Mouse (Mus musculus) megakaryocyte progenitor cell, adult 5-6 weeks (primary cell): ENCODE results near the gene Ercc2. TPM values are rescaled to one million over a fixed set of nuclear protein-coding genes. Genes with fewer than 3 reads are reported as not detected.

ENCODE experiments used
- ATAC-seq: replicated peaks from 2 replicates; pipeline ENCODE4 v1.8.0; 2016; ENCODE audit warnings: mild to moderate bottlenecking, moderate TSS enrichment, inconsistent platforms; ENCODE audit not compliant: poor library complexity
- total RNA-seq, 2 experiments: library from RNA; stranded (forward) in 1 of 2; stranded (reverse) in 1 of 2; fragments of 157-497, 149-512 nt in 1 of 2; fragments of 200-1000 nt in 1 of 2; gene quantifications; 2 replicates each; pipeline versions ENCODE4 v1.2.3 to v1.2.4; 2015 to 2017

Ercc2 gene
- total RNA-seq (2015) (10.7 and 11.2 TPM in 2 replicates), total RNA-seq (2017) (26.5 and 31.6 TPM in 2 replicates)

DNA sequence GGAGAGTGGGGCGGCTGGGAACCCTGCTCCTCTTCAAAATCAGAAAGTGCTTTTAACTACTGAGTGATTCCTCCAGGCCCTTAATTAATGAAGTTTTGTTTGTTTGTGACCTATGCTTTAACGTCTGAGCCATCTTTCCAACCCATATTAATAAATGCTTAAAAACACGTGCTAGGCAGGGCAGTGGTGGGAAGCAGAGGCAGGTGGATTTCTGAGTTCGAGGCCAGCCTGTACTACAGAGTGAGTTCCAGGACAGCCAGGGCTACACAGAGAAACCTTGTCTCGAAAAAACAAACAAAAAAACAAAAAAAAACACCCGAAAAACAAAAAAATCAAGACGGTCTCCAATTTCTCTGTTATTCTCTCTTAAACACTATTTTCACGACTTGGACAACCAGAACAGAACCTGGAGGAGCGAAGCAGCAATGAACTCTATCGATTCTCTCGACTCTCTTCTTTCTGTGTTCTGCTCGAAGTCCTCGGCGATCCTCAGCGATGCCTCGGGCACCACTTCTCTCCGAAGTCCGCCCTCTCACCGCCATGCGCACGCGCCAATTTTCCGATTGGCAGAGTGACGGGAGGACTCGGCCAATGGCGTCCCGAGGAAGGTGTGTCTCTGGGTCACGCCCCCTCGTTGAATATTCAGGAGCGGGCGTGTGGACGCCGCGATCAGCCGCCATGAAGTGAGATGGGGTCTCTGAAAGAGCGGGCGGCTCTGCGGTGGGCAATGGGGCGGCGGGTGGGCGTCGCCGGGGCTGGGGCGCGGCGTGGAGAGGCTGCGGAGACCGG, at the start of gene Ercc2:
TSS of gene Ercc2 (plus strand) at position 634 of the 789 bp plus-strand sequence.
- ATAC-seq, result peak; percentile 99

DNA sequence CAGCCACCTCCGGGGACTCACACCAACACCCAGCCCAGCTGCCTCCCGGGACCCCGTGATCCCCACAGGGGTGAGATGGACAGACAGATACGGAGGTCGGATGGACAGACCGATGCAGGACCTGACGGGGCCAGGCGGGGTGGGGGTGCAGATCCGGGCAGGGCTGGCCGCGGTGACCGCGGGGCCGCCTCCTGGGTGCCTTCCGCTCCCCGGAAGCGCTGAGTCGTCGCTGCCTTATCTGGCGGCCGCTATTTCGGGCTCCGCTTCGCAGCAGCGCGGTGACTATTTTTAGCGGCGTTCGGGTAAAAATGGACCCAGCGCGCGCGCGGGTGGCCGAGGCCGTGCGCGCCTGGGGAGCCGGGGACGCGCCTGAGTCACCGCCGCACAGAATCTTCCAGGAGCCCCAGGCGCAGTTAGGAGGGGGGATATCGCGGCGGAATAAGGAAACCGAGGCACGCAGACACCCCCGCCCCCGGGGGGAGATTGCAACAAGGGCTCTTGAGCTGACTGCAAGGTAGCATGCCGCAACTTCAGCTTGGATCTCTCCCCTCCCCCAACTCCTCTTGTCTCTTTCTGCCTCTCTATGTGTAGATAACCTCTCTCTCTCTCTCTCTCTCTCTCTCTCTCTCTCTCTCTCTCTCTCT, 49.0 kb upstream of the Ercc2 start:
- peak; percentile 69 for ATAC-seq

DNA sequence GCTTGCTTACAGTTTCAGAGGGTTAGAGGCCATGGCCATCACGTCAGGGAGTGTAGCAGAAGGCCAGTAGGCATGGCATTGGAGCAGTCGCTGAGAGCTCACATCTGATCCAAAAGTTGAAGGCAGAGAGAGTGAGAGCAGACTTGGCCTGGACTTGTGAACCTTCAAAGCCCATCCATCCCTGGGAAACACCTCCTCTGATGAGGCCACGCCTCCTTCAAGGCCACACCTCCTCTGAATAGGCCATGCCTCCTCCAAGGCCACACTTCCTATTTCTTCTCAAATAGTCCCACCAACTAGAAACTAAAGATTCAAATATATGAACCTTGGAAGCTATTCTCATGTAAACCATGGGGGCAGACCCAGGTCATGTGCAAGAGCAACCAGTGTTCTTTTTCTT, 46.2 kb upstream of the Ercc2 start:
- peak; percentile 76 for ATAC-seq

DNA sequence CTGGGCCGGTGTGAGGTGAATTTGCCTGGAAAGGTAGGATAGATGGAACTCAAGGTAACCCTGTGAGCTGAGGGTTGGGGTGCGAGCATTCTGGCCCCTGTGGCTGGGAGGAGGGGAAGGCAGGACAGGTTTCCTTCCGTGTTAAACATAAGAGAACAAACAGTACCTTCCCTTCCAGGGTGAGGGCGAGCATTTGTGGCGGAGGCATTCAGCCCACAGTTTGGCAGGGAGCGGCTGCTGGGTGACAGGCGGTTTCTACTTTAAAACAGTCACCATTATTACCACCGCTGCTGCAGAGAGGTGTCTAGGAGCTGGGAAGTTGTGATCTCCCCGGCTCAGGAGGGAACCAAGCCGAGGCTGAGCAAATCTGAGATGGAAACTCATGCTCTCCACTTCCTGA, 44.7 kb upstream of the Ercc2 start:
- ATAC-seq, result no peak

DNA sequence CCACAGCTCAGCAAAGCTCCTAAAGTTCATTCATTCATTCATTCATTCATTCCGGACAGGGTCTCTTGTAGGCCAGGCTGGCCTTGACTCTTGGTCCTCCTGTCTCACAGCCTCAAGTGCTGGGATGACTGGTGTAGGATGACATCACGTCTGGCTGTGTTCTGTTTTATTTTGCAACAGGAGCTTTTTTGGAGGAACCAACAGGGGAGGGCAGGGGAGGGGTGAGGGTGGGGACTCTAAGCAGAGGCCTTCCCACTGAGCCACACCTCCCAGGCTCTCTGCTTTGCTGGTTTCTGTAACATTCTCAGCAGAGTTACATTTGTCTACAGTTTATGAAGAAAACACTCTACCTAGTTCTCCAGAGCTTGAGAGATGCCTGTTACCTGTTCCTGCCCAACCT, 43.8 kb upstream of the Ercc2 start:
- ATAC-seq, result peak; percentile 70

DNA sequence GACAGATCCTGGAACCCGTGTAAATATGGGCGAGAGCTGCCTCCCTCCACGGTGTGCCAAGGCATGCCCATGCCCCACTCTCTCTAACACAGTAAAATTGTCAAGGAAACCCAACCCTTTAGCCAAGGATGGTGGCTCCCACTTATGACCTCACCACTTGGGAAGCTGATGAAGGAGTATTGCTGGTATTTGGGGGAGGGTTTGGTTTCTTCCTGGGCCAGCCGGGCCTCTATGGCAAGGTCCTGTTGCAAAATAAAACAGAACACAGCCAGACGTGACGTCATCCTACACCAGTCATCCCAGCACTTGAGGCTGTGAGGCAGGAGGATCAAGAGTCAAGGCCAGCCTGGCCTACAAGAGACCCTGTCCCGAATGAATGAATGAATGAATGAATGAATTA, 43.2 kb upstream of the Ercc2 start:
- 0 out of 2 replicates have a peak, but pooled peaks have one; percentile 2 for ATAC-seq

DNA sequence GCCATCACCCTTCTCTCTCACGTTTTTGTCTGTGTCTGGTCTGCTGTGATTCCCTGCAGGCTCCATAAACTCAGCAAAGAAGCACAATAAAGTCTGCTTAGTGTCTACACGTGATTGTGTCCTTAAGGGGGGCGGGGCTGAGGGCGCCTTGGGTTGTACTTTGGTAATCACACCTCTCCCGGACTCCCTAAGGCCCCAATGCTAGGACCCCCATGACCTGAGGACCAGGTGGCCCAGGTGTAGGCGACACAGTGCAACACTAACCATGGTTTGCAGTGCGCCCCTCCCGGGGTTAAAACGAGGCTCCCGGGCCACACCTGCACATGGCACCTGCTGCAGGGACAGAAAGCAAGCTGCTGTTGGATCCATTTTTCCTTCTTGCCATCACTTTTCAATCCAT, 40.6 kb upstream of the Ercc2 start:
- no peak for ATAC-seq

DNA sequence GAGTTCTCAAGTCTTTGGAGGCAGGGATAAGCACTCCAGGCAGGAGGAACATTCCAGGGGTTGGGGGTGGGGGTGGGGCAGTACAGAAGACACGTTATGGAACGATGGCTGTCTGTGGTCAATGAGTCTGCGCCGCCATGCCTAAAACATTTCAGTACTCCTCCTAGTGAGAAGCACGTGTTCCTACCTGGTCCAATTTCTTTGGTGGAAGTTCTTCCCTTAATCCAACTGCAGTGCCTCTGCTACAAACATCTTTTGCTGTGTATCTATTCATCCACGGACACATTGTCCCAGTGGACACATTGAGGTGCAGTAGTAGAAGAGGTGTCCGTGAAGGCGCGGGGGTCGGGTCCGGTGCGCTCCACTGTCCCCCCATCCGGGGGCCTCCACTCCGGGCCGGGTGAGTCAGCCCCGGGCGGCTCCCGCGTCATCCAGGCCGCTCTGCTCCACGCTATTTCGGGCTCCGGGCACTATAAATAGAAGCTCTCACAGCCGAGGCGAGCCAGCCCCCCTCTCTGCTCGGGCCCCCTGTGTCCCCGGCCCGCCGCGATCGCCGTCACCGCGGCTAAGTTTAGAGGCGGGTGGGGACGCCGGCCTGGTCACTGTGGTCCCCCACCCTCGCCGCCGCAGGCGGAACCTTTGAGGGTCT, 39.9 kb upstream of the Ercc2 start:
- no peak for ATAC-seq

DNA sequence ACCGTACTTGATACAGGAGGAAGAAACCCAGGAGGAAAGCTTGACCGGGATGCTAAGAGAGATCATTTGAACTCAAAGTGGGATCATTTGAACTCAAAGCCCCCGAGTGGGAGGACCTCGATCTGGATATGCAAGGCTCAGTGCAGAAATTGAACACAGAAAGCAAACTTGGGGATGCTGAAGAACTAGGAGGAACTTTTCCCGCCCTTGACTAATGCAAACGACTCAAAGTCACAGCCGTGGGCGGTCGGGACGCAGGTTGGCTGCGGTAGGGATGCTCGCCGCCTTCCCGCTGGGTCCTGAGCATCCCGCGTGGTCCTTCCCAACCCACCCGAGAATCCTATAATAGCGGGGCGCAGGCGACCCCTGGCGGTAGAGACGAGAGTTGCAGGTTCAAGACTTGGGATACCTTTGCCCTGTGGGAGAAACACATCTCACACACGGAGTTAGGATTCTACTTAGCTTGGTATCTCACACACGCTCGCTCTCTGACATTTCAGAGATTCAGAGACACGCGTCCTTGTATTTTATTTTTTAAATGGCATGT, 39.3 kb upstream of the Ercc2 start:
- ATAC-seq, result peak; percentile 33

DNA sequence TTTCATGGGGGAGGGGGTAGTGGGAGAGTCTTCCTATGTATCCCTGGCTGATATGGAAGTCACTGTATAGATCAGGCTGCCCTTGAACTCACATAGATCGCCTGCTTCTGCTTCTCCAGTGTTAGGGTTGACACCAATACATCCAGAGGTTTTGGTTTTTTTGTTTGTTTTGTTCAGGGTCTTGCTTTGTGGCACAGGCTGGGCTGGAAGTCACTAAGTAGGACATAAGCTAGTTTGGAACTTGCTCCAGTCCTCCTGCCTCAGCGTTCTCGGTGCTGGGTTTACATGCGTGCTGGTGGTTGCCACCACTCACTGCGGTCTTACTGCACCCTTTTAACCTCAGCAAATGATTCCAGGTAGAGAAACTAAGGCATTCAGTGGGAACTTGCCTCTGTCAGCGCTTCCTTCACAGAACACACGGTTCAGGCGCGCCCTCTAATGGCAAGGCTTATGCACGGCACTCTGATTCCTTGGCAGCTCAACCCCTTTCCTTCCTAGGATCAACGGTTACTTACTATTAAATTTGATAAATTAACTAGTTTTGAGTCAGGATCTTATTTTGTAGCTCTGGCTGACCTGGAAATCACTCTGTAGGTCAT, 38.5 kb upstream of the Ercc2 start:
- peak; percentile 65 for ATAC-seq

DNA sequence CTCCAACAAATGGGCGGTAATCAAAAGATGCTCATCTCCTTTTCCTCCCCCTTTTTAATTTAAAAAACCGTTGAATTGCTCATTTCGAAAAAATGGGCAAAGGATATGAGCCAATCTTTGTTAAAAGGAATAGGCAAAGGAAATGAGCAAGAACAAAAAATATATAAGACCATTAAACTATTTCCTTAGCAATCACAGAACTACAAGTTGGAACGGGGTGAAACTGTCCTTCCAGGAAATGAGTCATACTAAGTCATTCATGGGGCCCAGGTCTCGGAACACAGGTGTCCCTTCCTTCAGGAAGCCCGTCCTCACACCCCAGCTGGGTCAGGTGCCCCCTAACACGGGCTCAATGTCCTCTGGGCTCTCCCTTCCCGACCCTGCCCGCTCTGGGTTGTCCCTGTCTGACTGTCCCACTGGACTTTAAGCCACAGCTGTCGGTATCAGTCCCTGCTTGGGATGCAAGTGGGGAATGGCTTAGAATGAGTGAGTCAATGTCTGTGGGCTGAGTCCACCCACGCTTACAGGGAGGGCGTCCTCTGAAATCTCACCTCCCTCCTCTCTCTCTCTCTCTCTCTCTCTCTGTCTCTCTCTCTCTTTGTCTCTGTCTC, 37.5 kb upstream of the Ercc2 start, which contains the start of gene Ercc1:
TSS of gene Ercc1 (plus strand) at position 542 of the 611 bp plus-strand sequence.
- ATAC-seq, result no peak

DNA sequence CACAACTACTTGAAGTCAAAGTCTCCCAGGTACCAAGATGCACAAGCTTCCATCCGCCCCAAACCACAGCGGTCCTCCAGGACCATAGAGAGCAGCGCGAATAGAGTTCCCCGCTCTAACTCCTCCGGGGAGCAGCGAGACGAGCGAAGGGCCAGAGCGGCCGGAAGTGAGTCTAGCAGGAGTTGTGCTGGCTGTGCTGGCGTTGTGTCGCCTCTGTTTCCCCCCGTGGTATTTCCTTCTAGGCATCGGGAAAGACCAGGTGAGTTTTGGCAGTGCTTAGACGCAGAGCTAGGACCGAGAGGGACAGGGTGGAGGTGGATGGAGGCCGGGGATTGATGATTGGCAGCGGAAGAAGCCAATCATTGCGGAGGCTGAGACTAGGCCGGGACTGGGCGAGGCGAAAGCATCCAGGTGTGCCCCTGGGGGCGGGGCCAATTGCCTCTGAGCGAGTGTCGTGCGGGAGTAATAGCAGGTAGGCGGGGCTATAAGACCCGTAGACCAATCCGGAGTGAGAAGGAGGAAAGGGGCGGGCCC, 36.8 kb upstream of the Ercc2 start:
- ATAC-seq, result peak; percentile 89

DNA sequence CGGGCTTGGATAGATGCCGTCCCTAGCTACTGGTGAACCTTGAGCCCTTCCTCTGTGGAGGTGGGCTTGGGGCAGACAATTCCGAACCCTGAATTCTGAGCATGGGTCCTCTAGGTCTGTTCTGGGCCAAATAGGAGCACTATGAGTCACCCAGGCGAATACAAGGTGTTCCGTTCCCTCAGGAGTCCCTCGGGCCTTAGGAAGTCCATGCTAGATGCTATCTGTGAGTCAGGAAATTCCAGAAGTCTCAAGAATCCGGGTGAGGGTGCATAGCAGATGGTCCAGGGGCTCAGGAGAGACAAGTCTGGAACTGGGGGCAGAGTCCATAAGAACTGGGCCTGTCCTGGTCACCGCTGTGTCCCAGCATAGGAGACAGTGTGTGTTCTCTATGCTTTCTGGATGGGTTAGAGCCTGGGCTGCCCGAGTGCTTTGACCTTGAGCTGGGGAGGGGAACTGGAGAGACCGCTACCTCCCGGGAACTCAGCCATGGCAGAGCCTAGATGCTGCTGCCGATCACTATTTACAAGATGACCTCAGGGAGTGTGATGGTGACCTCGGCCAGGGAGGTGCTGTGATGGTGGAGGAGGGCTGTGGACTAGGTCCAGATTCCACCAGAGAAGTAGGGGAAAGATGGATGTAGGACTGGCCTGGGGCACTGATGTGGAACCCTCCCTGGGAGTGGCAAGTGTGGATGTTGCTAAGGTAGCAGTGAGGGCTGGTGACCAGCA, 32.5 kb upstream of the Ercc2 start:
- no peak for ATAC-seq

DNA sequence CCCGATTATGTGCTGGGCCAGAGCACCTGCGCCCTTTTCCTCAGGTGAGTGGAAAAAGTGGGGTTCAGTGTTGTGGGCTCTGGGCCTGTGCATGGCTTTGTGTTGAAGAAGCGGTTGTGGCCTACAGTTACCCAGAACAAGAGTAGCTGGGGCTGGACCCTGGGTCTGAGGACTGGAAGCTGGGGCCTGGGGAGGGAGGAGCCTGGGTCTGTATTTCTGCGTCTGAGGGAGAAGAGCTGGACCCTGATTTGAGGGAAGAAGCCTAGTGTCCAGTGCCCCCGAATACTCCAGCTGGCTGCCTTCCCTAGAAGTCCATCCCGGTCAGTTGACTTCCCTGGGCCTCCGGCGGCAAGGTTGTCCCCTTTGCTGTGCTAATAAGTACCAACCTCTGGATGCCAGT, 31.6 kb upstream of the Ercc2 start:
- no peak for ATAC-seq

DNA sequence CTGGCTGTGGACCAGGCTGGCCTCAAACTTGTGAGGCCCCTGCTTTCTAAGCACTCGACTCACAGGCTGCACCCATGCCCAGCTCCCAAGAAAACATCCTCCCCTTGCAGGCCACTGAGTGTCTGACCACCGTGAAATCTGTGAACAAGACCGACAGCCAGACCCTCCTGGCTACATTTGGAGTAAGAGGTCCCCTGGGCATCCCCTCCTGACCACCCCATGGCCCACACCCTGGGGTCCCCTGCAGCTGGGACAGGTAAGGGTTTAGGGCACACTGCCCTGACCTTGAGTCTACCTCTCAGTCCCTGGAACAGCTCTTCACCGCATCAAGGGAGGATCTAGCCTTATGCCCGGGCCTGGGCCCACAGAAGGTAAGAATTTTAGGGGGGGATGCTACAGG, 26.8 kb upstream of the Ercc2 start:
- no peak for ATAC-seq

DNA sequence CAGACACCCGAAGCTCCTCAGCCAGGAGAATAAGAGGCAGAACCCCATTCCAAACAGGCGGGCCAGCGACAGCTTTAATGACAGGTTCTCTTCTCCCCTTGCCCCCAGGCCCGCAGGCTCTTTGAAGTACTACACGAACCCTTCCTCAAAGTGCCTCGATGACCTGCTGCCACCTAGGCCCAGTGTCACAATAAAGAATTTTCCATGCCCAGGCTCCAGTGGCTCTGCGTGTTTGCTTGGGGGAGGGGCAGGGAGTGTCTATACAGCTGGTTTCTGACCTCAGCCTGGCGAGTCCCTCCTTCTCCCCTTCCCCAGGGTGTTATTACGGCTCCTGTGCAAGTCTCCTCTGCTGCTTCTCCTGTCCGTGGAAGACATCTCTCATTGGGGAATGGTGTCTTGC, 25.5 kb upstream of the Ercc2 start:
- no peak for ATAC-seq

DNA sequence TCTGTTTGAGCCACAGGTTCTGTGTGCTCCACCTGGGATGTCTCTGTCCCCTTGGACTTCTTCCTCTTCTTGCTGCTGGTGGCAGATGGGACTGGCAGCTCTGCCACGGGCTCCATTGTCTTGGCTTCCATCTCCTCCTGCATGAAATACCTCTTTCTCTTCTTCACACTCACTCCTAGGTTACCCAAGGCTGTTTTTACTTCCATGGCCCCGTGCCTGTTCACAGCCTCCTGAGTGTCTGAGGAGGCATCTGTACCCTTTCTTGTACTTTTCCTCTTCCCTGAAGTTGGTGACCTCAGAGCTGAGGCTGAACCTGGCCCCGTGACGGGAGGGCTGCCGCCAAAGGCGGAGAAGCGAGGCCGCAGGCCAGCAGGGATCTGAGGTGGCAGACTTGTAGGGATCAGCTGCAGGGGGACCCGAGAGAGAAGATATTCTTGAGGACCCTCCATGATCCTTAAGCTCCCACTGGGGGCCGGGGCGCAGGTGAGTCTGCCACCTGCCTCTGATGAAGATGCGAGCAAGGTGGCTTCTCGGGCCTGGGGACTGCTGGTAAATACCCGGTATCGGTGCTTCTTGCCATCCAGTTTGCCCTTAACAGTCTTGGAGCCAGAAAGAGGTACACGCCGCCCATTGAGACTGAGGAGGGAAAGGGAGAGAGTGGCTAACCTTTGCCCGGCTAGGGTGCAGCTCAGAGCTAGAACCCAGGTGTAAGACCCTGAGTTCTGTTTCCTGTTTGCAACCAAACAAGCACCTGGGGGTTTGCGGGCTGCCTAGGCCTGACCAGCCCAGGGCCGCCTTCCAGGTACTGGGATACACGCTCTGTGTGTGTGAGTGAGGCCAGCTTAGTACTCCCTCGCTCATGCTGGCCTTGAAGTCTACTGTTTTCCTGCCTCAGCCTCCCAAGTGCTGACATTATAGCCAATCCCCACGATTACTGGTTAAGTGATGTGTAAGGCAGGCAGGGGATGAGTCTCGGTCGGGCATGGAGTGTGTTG, 24.1 kb upstream of the Ercc2 start:
- no peak for ATAC-seq

DNA sequence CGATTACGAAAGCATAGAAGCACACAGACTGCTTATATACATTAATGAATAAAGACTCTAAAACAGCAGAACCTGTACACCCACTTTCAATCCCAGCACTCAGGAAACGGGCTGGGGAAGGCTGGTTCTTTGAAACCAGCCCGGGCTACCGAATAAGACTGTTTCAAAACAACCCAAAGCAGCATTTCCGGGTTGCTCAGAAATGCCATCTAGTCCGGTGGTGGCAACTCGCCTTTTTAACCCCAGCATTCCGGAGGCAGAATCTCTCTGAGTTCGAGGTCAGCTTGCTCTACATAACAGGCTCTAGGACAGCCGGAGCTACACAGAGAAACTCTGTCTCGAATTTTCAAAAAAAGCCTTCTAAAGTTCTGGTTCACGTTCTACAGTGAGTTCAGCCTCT, 23.2 kb upstream of the Ercc2 start:
- ATAC-seq, result no peak
